Mouse (Mus musculus) thymus, postnatal 4 days (tissue): Measurements from ENCODE around the gene Ttc32.
"Not testable (repeated sequence)": the region's sequence is repeated elsewhere in the genome, so short reads cannot be mapped to it uniquely, and the experiment has no call there.

Source experiments
- DNase-seq: peaks from one replicate; pipeline ENCODE4 v3.0.0; 2021

Gene Ttc32

GRCm38 (mm10) chr12:9029888-9030723 lies at the start of gene Ttc32:
TSS of gene Ttc32 (plus strand) at chr12:9029997.
- DNase-seq = peak; percentile 96

GRCm38 (mm10) chr12:8993231-8993630 lies 36.6 kb upstream of the Ttc32 start:
- no peak for DNase-seq

- DNase-seq = no peak
Observed at GRCm38 (mm10) chr12:8998318-8998717, 31.5 kb upstream of the Ttc32 start.

- DNase-seq = peak; percentile 54
Observed at GRCm38 (mm10) chr12:9002038-9002648, 27.7 kb upstream of the Ttc32 start.

- DNase-seq = no peak
Observed at GRCm38 (mm10) chr12:9007146-9007545, 22.7 kb upstream of the Ttc32 start.

GRCm38 (mm10) chr12:9007811-9008210 lies 22.0 kb upstream of the Ttc32 start:
- no peak for DNase-seq

GRCm38 (mm10) chr12:9010311-9010710 lies 19.5 kb upstream of the Ttc32 start:
- no peak for DNase-seq

GRCm38 (mm10) chr12:9016376-9016775 lies 13.4 kb upstream of the Ttc32 start:
- no peak for DNase-seq

- DNase-seq = no peak
Observed at GRCm38 (mm10) chr12:9020431-9020830, 9.4 kb upstream of the Ttc32 start.

- DNase-seq = no peak
Observed at GRCm38 (mm10) chr12:9020986-9021385, 8.8 kb upstream of the Ttc32 start.

GRCm38 (mm10) chr12:9023031-9023430 lies 6.8 kb upstream of the Ttc32 start:
- DNase-seq = no peak

GRCm38 (mm10) chr12:9024071-9024470 lies 5.7 kb upstream of the Ttc32 start:
- no peak for DNase-seq

GRCm38 (mm10) chr12:9024736-9025135 lies 5.1 kb upstream of the Ttc32 start:
- no peak for DNase-seq

- no peak for DNase-seq
Observed at GRCm38 (mm10) chr12:9026843-9027242, 3.0 kb upstream of the Ttc32 start.

GRCm38 (mm10) chr12:9028816-9029215 lies 981 bp upstream of the Ttc32 start:
- DNase-seq = not testable (repeated sequence)

- no peak for DNase-seq
Observed at GRCm38 (mm10) chr12:9029506-9029887, 300 bp upstream of the Ttc32 start.

GRCm38 (mm10) chr12:9031166-9031565 lies 1.4 kb downstream of the Ttc32 start:
- no peak for DNase-seq

GRCm38 (mm10) chr12:9033140-9033539 lies 3.3 kb downstream of the Ttc32 start:
- no peak for DNase-seq

GRCm38 (mm10) chr12:9036409-9036808 lies 6.6 kb downstream of the Ttc32 start:
- DNase-seq = no peak

GRCm38 (mm10) chr12:9040177-9040576 lies 10.4 kb downstream of the Ttc32 start:
- DNase-seq = no peak

GRCm38 (mm10) chr12:9040686-9041085 lies 10.9 kb downstream of the Ttc32 start:
- DNase-seq = no peak

GRCm38 (mm10) chr12:9042316-9042715 lies 12.5 kb downstream of the Ttc32 start:
- DNase-seq = no peak

- no peak for DNase-seq
Observed at GRCm38 (mm10) chr12:9042759-9043158, 13.0 kb downstream of the Ttc32 start.

GRCm38 (mm10) chr12:9044666-9045065 lies 14.9 kb downstream of the Ttc32 start:
- no peak for DNase-seq

GRCm38 (mm10) chr12:9046674-9047073 lies 16.9 kb downstream of the Ttc32 start:
- no peak for DNase-seq
